Mouse (Mus musculus) embryonic fibroblast, embryonic 13.5 days (primary cell): Measurements from ENCODE around the gene Dok5.

Experiments used
- CTCF ChIP-seq: IDR thresholded peaks from 2 replicates; pipeline ENCODE4 v1.5.1; 2011; ENCODE audit warnings: mild to moderate bottlenecking, control low read depth, low read length, moderate library complexity, borderline replicate concordance; ENCODE audit not compliant: insufficient read depth
- POLR2A ChIP-seq: IDR thresholded peaks from 2 replicates; pipeline ENCODE4 v1.6.1; 2011; ENCODE audit warnings: low read depth, mild to moderate bottlenecking, control low read depth, low read length, moderate library complexity

GRCm38 (mm10) chr2:170903029-170903306, 171.4 kb downstream of the Dok5 start:
- no peak for TF ChIP-seq POLR2A
- no peak for TF ChIP-seq CTCF
